14 mouse cellular contexts compared by ENCODE assay signal in genomic region chr5:147976001-147976400, GRCm38 (mm10).
"Had no signal": no experiment of that assay in that cellular context is flagged by ENCODE, and none has a peak within 500 bp of the region (broad histone marks: within the 10 kb centered on the region; RNA-seq: fewer than 3 reads in every experiment).

No protein-coding gene starts in this region.

- ATAC-seq: lung, postnatal 0 days had no signal

- H3K4me3 ChIP-seq: lung, embryonic 15.5 days; midbrain, embryonic 10.5 days; midbrain, embryonic 12.5 days; neural tube, embryonic 12.5 days; stomach, embryonic 15.5 days had no signal

- H3K9me3 ChIP-seq: lung, embryonic 15.5 days; midbrain, embryonic 10.5 days; neural tube, embryonic 12.5 days; stomach, embryonic 15.5 days had no signal

- H3K4me2 ChIP-seq: lung, embryonic 15.5 days; midbrain, embryonic 12.5 days; neural tube, embryonic 12.5 days; stomach, embryonic 15.5 days had no signal

- H3K36me3 ChIP-seq: lung, embryonic 15.5 days; midbrain, embryonic 10.5 days; midbrain, embryonic 12.5 days; neural tube, embryonic 12.5 days; stomach, embryonic 15.5 days had no signal

- H3K27me3 ChIP-seq: lung, embryonic 15.5 days; midbrain, embryonic 12.5 days; neural tube, embryonic 12.5 days; stomach, embryonic 15.5 days had no signal

- H3K9ac ChIP-seq: lung, embryonic 15.5 days; midbrain, embryonic 12.5 days; neural tube, embryonic 12.5 days; stomach, embryonic 15.5 days had no signal

- H3K27ac ChIP-seq: lung, embryonic 15.5 days; midbrain, embryonic 10.5 days; midbrain, embryonic 12.5 days; neural tube, embryonic 12.5 days; stomach, embryonic 15.5 days; stomach, postnatal 0 days had no signal

- H3K4me1 ChIP-seq: lung, embryonic 15.5 days; midbrain, embryonic 10.5 days; midbrain, embryonic 12.5 days; neural tube, embryonic 12.5 days; stomach, embryonic 15.5 days had no signal

- DNase-seq: lung, adult 2 months; lung, postnatal 4 days; midbrain, embryonic 14.5 days; right cerebral cortex, postnatal 14 days; thymus, adult 2 months; thymus, postnatal 25 days; thymus, postnatal 4 days had no signal
